Mouse (Mus musculus): ENCODE data around the gene Ftcd. TPM values are rescaled to one million over a fixed set of nuclear protein-coding genes. Genes with fewer than 3 reads are reported as not detected.

Ftcd gene
- under 1 TPM; 0.88 TPM for total RNA-seq (2021)

DNA sequence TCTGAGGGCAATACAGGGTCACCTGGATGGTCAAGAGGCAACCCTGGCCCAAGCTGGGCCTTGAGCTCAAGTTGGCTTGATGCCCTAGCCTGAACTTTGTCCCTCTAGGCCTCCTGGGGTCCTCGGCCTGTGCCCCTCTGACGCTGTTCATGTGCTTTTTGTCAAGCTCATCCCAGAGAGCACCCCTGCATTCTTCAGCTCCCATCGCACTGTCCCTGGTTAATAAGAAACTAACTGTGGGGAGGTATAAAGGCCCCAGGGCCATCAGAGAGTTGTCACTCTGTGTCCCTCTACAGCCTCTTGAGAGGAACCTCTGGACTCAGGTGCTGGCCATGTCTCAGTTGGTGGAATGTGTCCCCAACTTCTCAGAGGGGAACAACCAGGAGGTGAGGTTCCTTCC is at the start of gene Ftcd:
Ftcd (plus strand) TSS at position 275 of the 400 bp plus-strand sequence.
- DNase-seq, result no peak

DNA sequence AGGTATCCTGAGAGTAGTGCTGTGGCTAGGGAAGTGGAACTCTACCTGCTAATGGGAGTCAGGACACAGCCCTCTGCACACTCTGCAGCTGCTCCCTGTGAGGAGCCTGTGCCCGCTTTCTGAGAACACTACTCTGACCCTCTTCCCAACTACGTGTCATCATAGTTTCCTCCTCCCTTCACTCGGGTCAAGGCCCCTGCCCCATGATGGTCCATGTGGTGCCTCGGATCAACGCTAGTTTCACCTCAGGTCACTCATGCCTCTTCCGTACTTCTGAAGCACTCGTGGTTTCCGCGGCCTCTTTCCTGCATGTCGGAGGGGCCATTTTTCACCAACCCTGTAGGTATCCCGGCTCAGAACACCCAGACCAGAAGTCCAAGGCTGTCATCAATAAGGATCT is 44.5 kb upstream of the Ftcd start:
- DNase-seq, result no peak

DNA sequence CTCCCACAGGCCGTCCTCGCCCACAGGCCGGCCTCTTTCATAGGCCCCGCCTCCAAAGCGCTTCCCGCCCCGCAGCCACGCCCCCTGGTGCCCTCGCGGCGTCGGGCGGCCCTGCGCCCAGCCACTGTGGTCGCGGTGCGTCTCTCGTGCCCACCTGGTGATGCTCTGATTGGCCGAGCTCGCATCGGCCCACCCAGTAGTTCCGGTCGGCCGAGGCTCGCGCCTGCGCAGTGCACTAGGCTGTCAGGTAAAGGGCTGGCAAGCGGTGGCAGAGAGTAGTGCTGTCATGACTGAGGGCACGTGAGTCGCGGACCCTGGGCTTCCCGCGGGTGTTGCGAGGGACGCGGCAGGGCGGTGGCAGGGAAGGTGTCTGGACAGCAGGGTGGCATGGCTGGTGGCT is 44.1 kb upstream of the Ftcd start, which contains the start of gene Lss:
Lss (plus strand) TSS at position 214 of the 400 bp plus-strand sequence.
- peak; percentile 97 for DNase-seq

- no peak for DNase-seq
Observed at GRCm38 (mm10) chr10:76531828-76532227, 43.6 kb upstream of the Ftcd start.

GRCm38 (mm10) chr10:76535526-76535925 is 39.9 kb upstream of the Ftcd start:
- DNase-seq, result no peak

- DNase-seq, result no peak
Observed at GRCm38 (mm10) chr10:76537619-76538018, 37.8 kb upstream of the Ftcd start.

DNA sequence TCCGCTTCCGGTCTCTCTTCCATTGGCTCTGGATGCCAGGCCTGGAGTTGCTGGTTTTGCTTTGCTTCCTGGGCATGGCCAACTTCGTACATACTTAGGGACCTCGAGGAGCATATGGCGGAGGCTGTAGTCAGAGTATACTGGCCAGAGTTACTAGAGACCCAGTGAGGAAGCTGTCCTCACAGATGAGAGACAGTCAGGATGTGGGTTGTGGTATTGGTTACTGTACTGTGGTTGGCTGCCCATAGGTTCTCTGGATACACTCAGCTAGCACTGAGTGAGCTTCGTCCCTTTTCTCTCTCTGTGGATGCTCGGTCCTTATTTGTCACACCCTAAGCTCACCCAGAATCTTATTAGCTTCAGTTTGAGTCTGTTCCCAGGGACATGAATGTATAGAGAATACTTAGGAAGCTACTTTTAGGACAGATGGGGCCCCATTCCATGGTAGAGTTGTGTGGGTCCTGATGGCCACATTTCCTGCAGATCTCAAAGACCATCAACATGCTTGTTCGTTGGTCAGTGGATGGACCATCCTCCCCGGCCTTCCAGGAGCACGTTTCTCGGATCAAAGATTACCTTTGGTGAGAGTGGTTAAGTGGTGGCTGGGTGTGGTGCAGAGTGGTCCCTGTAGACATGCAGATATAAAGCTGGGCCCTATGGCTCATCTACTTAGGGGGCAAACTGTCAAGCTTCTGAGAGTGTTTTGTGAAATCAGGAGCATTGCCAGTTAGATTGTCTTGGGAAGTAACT is 33.9 kb upstream of the Ftcd start:
- DNase-seq, result no peak

GRCm38 (mm10) chr10:76542636-76543375 is 32.6 kb upstream of the Ftcd start:
- no peak for DNase-seq

DNA sequence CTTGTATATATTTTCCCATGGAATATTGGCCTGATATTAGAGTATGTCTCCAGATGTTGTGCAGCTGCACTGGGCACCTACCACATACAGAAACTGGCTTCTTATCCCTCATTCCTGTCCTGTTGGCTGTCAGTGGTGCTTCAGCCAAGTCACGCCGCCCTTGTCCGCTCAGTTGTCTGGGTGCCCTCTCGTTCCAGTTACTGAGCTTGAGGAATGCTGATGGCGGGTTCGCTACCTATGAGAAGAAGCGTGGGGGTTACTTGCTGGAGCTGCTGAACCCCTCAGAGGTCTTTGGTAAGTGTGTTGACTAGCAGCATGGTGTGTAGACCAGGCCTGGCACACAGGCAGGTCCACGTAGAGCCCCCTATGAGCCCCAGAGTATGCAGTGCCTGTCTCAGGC is 28.9 kb upstream of the Ftcd start:
- DNase-seq, result no peak

GRCm38 (mm10) chr10:76548218-76548617 is 27.2 kb upstream of the Ftcd start:
- DNase-seq, result no peak

GRCm38 (mm10) chr10:76550458-76550857 is 25.0 kb upstream of the Ftcd start:
- peak; percentile 20 for DNase-seq

DNA sequence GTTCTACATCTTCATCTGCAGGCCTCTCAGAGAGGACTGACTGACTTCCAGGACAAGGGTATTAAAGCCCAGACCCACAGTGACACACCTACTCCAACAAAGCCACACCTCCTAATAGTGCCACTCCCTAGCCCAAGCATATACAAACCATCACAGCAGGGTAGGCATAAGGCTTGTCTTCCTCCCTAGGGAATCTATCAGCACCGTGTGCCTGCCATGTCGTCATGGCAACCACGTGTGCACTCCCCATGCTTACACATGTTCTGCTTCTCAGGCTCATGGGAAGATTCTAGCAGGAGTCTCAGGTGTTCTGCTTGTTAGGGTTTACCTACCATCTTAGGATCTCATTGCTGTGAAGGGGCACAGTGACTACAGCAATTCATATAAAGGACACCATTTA is 23.9 kb upstream of the Ftcd start:
- no peak for DNase-seq

DNA sequence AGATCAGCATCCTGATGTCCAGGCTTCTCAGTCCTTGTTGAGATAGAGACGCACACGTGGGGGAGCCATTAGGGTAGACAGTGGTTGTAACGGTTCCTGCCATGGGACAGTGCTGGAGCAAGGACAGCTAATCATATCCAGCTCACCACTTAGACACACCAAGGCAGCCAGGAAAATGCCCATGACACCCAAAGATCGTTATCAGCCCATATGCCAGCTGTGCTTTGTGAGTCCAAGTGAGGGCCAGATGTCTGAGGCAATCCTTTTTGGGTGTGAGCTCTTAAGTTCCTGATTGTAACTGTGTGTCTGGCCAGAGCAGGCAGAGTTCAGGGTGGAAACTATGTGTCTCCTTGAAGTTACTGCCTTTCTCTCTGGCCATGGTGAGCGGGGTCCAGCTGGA is 21.4 kb upstream of the Ftcd start:
- DNase-seq, result no peak

- no peak for DNase-seq
Observed at GRCm38 (mm10) chr10:76561972-76562371, 13.5 kb upstream of the Ftcd start, which contains the start of gene Spatc1l. TSS of gene Spatc1l (plus strand) at chr10:76562272.

GRCm38 (mm10) chr10:76569996-76570685 is 5.3 kb upstream of the Ftcd start:
- DNase-seq, result no peak

DNA sequence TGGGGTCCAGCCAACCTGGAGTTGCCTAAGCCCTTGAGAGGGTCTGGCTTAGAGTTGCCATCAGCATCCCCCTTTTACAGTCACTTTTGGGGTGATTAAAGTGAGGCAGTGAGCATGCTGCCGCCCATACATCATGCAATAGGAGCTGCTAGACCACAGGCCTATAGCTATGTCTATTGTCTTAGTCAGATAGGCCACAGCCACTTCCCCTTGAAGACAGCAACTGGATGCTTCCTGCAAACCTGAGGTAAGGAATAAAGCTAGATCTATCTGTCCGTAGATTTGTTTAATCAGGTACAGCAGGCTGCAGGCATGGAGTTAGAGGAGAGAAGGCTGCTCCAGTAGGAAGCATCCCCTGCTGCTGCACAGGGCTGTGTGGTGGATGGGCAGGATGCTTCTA is 4.4 kb upstream of the Ftcd start:
- no peak for DNase-seq

GRCm38 (mm10) chr10:76572151-76572550 is 3.3 kb upstream of the Ftcd start:
- DNase-seq, result no peak

DNA sequence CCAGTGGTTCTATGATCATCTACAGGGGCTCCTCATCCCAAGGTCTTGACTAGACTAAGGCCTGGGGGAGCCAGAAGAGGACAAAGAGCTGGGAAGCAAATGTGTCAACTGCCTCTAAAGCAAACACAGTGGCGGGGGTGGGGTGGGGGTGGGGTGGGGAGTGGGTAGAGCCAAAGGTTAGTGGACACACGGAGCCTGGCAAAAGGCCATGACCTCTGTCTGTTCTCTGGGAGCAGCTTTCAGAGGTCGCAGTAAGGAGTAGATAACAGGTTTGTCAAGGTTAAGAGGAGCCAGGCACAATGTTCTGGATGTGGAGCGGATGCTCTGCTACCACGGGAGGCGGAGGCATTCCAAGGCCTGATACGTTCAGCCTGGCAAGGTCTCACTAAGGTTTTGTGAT is 1.5 kb downstream of the Ftcd start:
- DNase-seq, result no peak

- no peak for DNase-seq
Observed at GRCm38 (mm10) chr10:76584138-76584537, 8.7 kb downstream of the Ftcd start.

DNA sequence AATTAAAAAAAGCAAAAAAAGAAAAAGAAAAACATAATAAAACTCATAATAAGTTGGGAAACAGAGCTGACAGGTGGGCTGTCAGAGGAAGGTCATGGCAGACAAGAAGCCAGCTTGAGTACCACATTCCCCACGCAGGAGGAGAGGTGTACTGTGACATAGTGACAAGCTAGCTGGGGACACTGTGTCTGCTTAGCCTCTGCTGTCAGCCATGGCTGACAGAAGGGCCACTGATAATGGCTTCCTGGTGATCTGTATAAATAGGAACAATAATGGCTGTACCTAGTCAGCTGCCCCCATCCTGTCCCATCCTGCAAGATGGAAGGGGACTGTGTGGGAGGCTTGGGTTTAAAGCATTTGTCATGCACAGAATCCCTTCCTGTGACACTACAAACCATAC is 10.7 kb downstream of the Ftcd start:
- DNase-seq, result peak; percentile 28

DNA sequence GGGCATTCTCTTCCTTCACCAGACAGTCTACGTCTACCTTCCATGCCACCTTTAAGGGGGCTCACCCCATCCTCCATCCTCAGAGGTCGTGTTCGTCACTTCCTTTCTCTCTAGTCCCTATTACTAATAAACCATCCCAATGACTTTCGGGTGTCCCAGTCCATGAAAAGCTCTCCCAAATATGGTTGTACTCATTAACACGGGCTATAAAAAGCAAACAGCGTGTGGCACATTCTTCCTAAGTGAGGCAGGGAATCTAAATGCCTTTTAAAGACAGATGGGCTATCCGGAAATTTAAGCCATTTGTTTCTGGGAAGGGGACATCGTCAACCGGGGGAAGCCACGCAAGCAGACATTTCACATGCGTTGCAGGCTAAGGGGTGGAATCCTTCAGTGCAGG is 14.7 kb downstream of the Ftcd start:
- peak; percentile 33 for DNase-seq

DNA sequence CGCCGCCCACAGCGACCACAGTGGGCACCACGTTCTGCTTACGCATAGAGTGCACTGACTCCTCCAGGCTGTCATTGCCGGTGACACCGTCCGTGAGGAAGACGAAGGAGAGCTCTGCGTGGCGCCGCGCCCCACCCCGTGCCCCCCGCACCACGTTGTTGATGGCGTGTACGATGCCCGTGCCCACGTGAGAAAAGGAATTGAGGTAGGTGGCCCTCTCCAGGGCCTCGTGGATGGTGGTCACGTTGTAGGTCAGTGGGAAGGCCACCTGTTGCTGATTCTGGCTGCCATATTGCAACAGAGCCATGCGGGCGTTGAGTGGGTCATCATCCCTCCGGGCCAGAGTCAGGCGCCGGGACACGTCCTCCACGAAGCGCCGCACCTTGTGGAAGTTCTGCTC is 20.9 kb downstream of the Ftcd start:
- no peak for DNase-seq

- peak; percentile 57 for DNase-seq
Observed at GRCm38 (mm10) chr10:76602690-76603089, 27.2 kb downstream of the Ftcd start.
